Mouse (Mus musculus): ENCODE measurements at regions not wholly inside any gene's neighbourhood (a gene's known extent, or its start where the extent isn't known, plus 50 kb on each side); places are given as distances from the start of the nearest gene placed in this dataset.

DNA sequence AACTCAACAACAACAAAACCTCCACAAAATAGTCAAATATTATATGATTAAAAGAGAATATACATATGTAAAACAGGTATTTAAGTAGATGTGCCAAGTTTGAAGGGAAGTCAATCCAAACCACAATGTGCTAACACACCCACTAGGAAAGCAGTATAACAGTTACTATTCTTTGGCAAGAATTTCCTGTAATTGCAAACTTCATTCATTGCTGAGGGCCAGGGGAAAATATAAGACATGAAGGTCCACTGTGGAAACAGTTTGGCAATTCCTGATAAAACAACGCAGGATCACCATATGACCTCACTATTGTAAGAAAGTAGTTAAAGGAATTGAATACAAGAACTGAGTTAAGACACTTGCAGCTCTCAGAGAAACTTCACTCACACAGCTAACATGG, 99.0 kb upstream of the Mbnl1 start:
- TF ChIP-seq POLR2A (IDR thresholded peaks at IDR 0.05; ENCODE audit: low read depth, low read length) (no peak), CTCF (conservative IDR thresholded peaks at IDR 0.05; ENCODE audit: insufficient read depth, insufficient read length, low read depth, low read length) (no peak)

Measured in kidney, adult 2 months (tissue).